Mouse (Mus musculus) E14TG2a.4 (cell line): Measurements from ENCODE around the gene Zfp451.

Experiments
- CTCF ChIP-seq: conservative IDR thresholded peaks from 2 replicates; pipeline ENCODE4 v1.5.1; 2014; ENCODE audit warnings: low read length
- NANOG ChIP-seq: IDR thresholded peaks from 2 replicates; pipeline ENCODE4 v1.6.1; 2014; ENCODE audit warnings: borderline replicate concordance, low read length, mixed read lengths
- POU5F1 ChIP-seq: IDR thresholded peaks from 2 replicates; pipeline ENCODE4 v1.6.1; 2014; ENCODE audit warnings: low read length, borderline replicate concordance

- TF ChIP-seq CTCF: no peak
- TF ChIP-seq NANOG: no peak
- no peak for TF ChIP-seq POU5F1
These were observed 59.2 kb downstream of the Zfp451 start for GRCm38 (mm10) chr1:33754965-33755735.
